Mouse (Mus musculus) yolk sac, embryonic 10.5 days (tissue): ENCODE measurements at regions not wholly inside any gene's neighbourhood (a gene's known extent, or its start where the extent isn't known, plus 50 kb on each side); places are given as distances from the start of the nearest gene placed in this dataset.

Experiments used
- DNase-seq: peaks from one replicate; pipeline ENCODE4 v3.0.0-alpha.2; 2017; ENCODE audit warnings: low spot score

- no peak for DNase-seq
Observed at GRCm38 (mm10) chr15:36888351-36889069, 119.1 kb downstream of the Zfp706 start.

GRCm38 (mm10) chr15:36884671-36885365 lies 122.8 kb downstream of the Zfp706 start:
- DNase-seq: no peak

GRCm38 (mm10) chr15:36884074-36884473 lies 123.5 kb downstream of the Zfp706 start:
- no peak for DNase-seq

- peak; percentile 43 for DNase-seq
Observed at GRCm38 (mm10) chr15:36883156-36883555, 124.4 kb downstream of the Zfp706 start.

- peak; percentile 72 for DNase-seq
Observed at GRCm38 (mm10) chr15:36881576-36881975, 126.0 kb downstream of the Zfp706 start.

- DNase-seq: no peak
Observed at GRCm38 (mm10) chr15:36880602-36881001, 127.0 kb downstream of the Zfp706 start.

- DNase-seq: no peak
Observed at GRCm38 (mm10) chr15:36879587-36879986, 128.0 kb downstream of the Zfp706 start.

GRCm38 (mm10) chr15:36878960-36879359 lies 128.6 kb downstream of the Zfp706 start:
- no peak for DNase-seq

- DNase-seq: no peak
Observed at GRCm38 (mm10) chr15:36878276-36878675, 129.3 kb downstream of the Zfp706 start.

- DNase-seq: no peak
Observed at GRCm38 (mm10) chr15:36877501-36877900, 130.1 kb downstream of the Zfp706 start.

- peak; percentile 27 for DNase-seq
Observed at GRCm38 (mm10) chr15:36875980-36876778, 131.4 kb downstream of the Zfp706 start.

GRCm38 (mm10) chr15:36874555-36874954 lies 133.0 kb downstream of the Zfp706 start:
- DNase-seq: no peak

- DNase-seq: no peak
Observed at GRCm38 (mm10) chr15:36873884-36874243, 133.7 kb downstream of the Zfp706 start.

GRCm38 (mm10) chr15:36873058-36873883 lies 134.3 kb downstream of the Zfp706 start:
- DNase-seq: peak; percentile 50

- DNase-seq: no peak
Observed at GRCm38 (mm10) chr15:36872566-36872965, 135.0 kb downstream of the Zfp706 start.

GRCm38 (mm10) chr15:36870717-36871116 lies 136.9 kb downstream of the Zfp706 start:
- DNase-seq: no peak

GRCm38 (mm10) chr15:36870094-36870493 lies 137.5 kb downstream of the Zfp706 start:
- no peak for DNase-seq

GRCm38 (mm10) chr15:36866088-36866487 lies 141.5 kb downstream of the Zfp706 start:
- DNase-seq: no peak

GRCm38 (mm10) chr15:36865332-36865731 lies 142.2 kb downstream of the Zfp706 start:
- no peak for DNase-seq

GRCm38 (mm10) chr15:36864046-36864445 lies 143.5 kb downstream of the Zfp706 start:
- DNase-seq: no peak

GRCm38 (mm10) chr15:36858711-36859110 lies 148.9 kb downstream of the Zfp706 start:
- DNase-seq: no peak

- no peak for DNase-seq
Observed at GRCm38 (mm10) chr15:36857622-36858021, 150.0 kb downstream of the Zfp706 start.
